Mouse (Mus musculus) macrophage (primary cell): ENCODE data around the gene Adam11. TPM values are rescaled to one million over a fixed set of nuclear protein-coding genes. Genes with fewer than 3 reads are reported as not detected.

Source experiments
- H3K27ac ChIP-seq: fragments of 350-480 bp; formaldehyde crosslinking; 2 replicates; pipeline ENCODE4 v1.9.0; 2021
- H3K36me3 ChIP-seq: fragments of 350-480 bp; formaldehyde crosslinking; 2 replicates; pipeline ENCODE4 v1.9.0; 2021; ENCODE audit errors: inconsistent target
- H3K4me3 ChIP-seq: fragments of 350-480 bp; formaldehyde crosslinking; 2 replicates; pipeline ENCODE4 v1.9.0; 2021; ENCODE audit errors: inconsistent target
- H3K79me2 ChIP-seq: fragments of 350-480 bp; formaldehyde crosslinking; 2 replicates; pipeline ENCODE4 v1.9.0; 2021; ENCODE audit errors: inconsistent target
- WGBS: methylation state at CpG from one replicate; pipeline ENCODE4 v1.1.7; 2026; ENCODE audit warnings: inconsistent platforms; ENCODE audit not compliant: missing documents; 5-methylcytosine and 5-hydroxymethylcytosine counted together
- polyA plus RNA-seq: library from polyadenylated mRNA; stranded (reverse); fragments of 250-400 nt; gene quantifications from 3 replicates; pipeline ENCODE4 v1.2.4, GENCODE M21; 2018; ENCODE audit warnings: inconsistent platforms

Gene Adam11
- polyA plus RNA-seq, 1 experiment from 2014 or later: 0.16 TPM

DNA sequence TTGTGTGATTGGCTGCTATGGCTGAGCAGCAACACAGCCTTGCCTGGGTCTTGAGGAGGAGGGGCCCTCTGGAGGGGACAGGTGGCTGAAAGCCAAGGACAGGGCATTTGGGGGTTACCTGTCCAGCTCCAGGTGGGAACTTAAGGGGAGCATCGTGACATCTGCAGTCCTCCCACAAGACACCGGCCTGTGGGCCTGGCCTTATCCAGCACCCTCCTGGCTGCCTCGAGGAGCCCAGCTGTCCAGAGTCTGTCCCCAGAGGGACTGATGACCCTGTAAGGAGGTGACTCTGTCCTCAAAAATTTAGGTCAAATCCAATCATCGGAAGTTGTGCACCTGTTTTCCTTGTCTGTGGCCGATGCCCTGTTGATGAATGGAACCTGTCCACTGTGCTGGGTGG, 4.2 kb downstream of the Adam11 start:
- Histone ChIP-seq H3K27ac (no peak overlapping the region), H3K79me2 (no peaks in the 10 kb centered on the region), H3K36me3 (no peaks in the 10 kb centered on the region), H3K4me3 (no peak overlapping the region)
- WGBS: 95% methylated on average over 5 of the region's 5 CpGs

GRCm38 (mm10) chr11:102767055-102767670, 5.9 kb downstream of the Adam11 start:
- Histone ChIP-seq H3K4me3 (no peak overlapping the region), H3K27ac (no peak overlapping the region), H3K79me2 (no peaks in the 10 kb centered on the region), H3K36me3 (no peaks in the 10 kb centered on the region)
- WGBS: 89% methylated on average over 6 of the region's 6 CpGs

- Histone ChIP-seq H3K4me3 (no peak overlapping the region), H3K79me2 (no peaks in the 10 kb centered on the region), H3K27ac (no peak overlapping the region), H3K36me3 (no peaks in the 10 kb centered on the region)
- WGBS: 90% methylated on average over 6 of the region's 6 CpGs
Measured at GRCm38 (mm10) chr11:102769141-102769540, 7.9 kb downstream of the Adam11 start.

DNA sequence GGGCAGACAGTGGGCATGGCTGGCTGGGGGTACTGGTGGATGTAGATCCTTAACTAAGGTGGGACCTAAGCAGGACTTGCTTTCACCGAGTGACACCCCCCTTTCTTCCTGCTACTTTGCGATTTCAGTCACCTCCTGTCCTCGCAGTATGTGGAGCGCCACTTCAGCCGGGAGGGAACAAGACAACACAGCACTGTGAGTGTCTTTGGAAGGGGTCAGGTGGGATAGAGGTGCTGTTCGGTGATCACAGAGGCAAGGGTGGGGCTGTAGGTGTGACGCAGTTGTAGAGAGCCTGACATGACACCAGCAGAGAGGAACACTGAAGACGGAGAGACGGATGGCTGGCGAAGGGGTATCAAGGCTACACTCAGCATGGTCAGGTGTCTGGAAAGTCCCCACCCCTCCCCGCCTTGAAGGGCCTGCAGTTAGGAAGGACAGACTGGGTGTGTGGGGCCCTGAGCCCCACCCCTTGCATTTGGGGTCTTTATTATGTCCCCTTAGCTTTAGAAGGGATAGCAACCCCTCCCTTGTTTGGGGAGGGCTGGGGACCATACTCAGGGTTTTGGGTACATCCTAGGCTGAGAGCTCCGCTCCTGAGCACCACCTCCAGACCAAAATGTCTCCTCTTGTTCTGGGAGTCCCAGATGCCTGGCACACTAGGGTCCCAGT, 8.9 kb downstream of the Adam11 start:
- Histone ChIP-seq H3K79me2 (no peaks in the 10 kb centered on the region), H3K36me3 (no peaks in the 10 kb centered on the region), H3K4me3 (no peak overlapping the region), H3K27ac (no peak overlapping the region)
- 88% methylated on average over 12 of the region's 12 CpGs for WGBS

DNA sequence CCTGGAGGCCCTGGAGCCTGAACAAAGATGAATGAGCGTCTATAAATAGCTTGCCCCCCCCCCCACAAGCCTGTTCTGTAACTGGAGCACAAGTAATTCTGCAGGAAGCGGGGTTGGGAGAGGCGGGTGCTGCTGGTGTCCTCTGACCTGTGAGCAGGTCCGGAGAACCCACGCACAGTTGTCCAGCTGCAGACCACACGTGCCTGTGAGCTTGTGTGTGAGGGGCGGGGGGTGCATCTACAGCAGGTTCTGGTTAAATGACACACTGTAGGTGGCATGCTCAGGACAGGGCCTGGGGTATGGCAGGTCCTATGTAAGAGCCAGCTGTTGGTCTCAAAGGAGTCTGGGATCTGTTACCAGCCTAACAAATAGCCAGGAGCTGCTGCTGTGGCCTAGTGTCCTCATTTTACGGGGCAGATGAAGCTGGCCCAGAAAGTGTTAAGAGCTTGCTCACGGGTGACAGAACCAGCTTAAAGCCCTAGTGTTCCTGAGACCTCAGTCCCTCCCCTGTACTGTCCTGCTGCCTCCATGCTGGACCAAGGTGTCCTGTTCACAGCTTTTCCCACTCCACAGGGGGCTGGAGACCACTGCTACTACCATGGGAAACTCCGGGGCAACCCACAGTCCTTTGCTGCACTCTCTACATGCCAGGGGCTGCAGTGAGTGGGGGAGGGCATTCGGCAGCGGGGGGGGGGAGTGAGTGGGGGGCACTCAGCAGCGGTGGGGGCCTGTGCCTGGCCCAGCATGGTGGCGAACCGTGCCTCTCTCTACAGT, 9.6 kb downstream of the Adam11 start:
- H3K27ac ChIP-seq: no peak overlapping the region
- H3K36me3 ChIP-seq: no peaks in the 10 kb centered on the region
- H3K4me3 ChIP-seq: no peak overlapping the region
- no peaks in the 10 kb centered on the region for H3K79me2 ChIP-seq
- WGBS: 84% methylated on average over 15 of the region's 15 CpGs

DNA sequence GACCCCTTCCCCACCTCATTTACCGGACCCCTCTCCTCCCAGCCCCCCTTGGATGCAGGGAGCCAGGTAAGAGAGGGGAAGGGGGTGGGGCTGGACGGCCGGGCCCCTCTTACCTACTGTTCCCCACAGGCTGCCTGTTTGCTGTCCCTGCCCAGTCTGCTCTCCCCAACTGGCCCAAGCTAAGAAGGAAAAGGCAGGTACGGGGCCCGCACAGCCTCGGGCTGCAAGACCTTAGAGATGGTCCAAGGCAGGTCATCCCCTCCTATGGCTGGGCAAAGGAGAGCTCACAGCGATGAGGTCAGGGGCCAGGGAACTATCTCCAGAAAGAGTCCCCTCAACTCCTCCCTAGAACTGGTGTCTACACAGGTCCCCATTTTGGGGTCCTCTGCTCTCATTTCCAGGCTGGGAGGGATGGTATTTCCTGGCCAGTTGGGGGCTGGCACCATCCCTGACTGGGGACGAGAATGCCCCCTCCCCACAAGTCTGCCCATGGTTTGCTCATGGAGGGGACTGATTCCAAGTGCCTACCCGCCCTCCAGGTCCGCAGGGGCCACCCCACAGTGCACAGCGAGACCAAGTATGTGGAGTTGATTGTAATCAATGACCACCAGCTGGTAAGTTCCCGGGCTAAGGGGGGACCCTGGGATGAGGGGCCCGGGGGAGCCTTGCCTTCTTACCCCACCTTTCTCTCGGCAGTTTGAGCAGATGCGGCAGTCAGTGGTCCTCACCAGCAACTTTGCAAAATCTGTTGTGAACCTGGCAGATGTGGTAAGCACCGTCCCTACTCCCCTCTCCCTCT, 10.9 kb downstream of the Adam11 start:
- no peaks in the 10 kb centered on the region for H3K79me2 ChIP-seq
- no peak overlapping the region for H3K4me3 ChIP-seq
- WGBS: 76% methylated on average over 16 of the region's 16 CpGs
- no peaks in the 10 kb centered on the region for H3K36me3 ChIP-seq
- H3K27ac ChIP-seq: no peak overlapping the region

DNA sequence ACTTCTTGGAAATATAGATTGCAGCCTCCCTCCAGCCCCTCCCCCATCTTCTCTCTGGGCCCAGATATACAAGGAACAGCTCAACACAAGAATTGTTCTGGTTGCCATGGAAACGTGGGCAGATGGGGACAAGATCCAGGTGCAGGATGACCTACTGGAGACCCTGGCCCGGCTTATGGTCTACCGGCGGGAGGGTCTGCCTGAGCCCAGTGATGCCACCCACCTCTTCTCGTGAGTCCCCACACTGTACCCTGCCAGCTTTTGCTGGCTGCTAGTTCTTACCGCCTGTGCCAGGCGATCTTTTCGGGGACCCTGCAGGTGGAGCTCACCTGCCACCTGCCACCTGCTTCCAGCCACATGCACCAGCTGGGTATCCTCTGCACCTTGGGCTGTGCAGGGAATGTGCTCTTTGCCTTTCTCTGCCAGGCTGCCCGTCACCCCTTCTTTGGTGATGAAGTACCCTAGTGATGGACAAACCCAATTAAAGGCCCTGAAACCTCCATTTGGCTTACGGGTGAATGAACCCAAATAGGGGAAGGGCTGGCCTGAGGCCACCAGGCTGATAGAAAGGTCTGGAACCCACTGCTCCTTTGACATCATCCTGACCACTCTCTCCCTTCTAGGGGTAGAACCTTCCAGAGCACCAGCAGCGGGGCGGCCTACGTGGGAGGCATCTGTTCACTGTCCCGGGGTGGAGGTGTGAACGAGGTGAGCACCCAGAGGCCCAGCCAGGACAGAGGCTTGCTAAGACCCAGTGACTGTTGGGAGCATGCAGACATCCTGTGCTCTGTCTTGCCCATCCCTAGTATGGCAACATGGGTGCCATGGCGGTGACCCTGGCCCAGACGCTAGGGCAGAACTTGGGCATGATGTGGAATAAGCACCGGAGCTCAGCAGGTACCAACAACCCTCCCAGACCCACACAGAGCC, 11.8 kb downstream of the Adam11 start:
- H3K79me2 ChIP-seq: no peaks in the 10 kb centered on the region
- H3K27ac ChIP-seq: no peak overlapping the region
- WGBS: 95% methylated on average over 18 of the region's 18 CpGs
- H3K4me3 ChIP-seq: no peak overlapping the region
- H3K36me3 ChIP-seq: no peaks in the 10 kb centered on the region

DNA sequence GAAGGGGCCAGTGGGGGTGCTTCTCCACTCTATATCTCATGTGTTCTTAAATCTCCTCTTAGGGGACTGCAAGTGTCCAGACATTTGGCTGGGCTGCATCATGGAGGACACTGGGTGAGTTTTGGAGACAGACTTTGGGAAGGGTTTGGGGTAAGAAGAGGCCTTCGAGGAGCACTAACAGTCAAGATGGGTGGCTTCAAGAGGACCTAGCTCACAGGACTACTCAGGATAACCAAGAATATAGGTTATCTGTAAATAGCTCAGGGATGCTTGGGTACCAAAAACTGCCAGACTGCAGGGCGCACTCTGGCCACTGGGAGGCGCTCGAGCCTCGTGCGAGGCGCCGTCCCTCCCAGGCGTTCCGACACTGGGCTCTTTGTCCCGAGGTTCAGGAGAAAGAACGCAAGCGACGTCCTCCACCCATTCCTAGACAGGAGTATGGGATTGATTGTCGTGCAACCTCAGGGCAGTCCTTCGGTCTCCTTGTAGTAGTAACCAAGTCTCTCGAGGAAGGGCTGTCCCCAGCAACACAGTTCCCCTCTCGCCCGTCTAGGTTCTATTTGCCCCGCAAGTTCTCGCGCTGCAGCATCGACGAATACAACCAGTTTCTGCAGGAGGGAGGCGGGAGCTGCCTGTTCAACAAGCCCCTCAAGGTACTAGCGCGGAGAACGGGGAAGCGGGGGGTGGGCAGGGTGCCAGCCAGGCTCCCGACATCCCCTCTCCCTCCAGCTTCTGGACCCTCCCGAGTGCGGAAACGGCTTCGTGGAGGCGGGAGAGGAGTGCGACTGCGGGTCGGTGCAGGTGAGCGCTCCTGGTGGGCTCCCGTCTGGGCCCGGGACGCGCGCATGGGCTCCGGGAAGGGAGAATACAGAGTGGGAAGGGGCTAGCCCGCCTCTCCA, 12.7 kb downstream of the Adam11 start:
- 2% methylated on average over 46 of the region's 46 CpGs for WGBS
- Histone ChIP-seq H3K27ac (no peak overlapping the region), H3K79me2 (no peaks in the 10 kb centered on the region), H3K36me3 (no peaks in the 10 kb centered on the region), H3K4me3 (no peak overlapping the region)

- 5% methylated on average over 25 of the region's 25 CpGs for WGBS
- Histone ChIP-seq H3K79me2 (no peaks in the 10 kb centered on the region), H3K27ac (no peak overlapping the region), H3K36me3 (no peaks in the 10 kb centered on the region), H3K4me3 (no peak overlapping the region)
Measured at GRCm38 (mm10) chr11:102774621-102775141, 13.4 kb downstream of the Adam11 start.

DNA sequence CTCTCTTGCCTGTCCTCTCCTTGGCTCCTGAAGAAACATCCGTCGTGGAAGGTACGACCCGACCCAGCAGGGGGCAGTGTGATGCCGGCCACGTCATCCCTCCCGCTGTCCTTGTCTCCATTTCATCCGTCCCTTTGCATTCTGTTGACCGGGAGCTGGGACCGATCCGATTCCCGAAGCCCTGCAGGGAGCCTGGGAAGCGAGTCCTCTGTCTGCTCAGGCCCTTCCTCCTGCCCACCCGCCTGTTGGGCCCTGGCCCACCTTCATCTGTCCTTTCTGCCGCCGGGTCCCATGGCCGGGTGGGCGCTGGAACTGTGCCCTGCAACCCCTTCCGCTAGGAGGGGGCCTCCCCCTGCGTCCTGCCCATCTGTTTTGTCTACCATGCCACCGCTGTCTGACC, 16.4 kb downstream of the Adam11 start:
- WGBS: 72% methylated on average over 21 of the region's 21 CpGs

DNA sequence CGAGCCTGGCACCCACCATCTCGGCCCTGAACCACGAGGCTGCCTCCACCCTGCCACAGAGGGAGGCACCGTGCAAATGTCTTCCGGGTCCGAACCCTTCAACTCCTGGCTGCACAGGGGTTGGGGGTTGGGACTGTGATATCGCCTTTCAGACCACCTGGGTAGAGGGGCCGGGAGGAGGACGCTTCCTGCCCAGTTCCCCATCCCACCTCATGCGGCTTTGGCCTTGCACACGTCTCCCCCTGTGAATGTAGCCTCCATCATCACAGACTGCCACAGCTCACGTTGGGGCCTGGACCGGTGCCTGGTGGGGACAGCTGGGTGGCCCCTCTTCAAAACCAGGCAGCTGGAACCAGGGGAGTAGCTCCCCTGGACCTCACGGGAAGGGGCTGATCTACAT, 16.9 kb downstream of the Adam11 start:
- H3K27ac ChIP-seq: no peak overlapping the region

More for the DNA sequence above, 16.4 kb downstream of the Adam11 start:
- Histone ChIP-seq H3K36me3 (no peaks in the 10 kb centered on the region), H3K4me3 (no peak overlapping the region), H3K79me2 (no peaks in the 10 kb centered on the region), H3K27ac (no peak overlapping the region)

GRCm38 (mm10) chr11:102778597-102778996, 17.4 kb downstream of the Adam11 start:
- 69% methylated on average over 5 of the region's 5 CpGs for WGBS
- H3K4me3 ChIP-seq: no peak overlapping the region
- no peaks in the 10 kb centered on the region for H3K36me3 ChIP-seq
- H3K79me2 ChIP-seq: no peaks in the 10 kb centered on the region
- no peak overlapping the region for H3K27ac ChIP-seq

More for the DNA sequence above, 16.9 kb downstream of the Adam11 start:
- Histone ChIP-seq H3K4me3 (no peak overlapping the region), H3K79me2 (no peaks in the 10 kb centered on the region), H3K36me3 (no peaks in the 10 kb centered on the region)
- WGBS: 92% methylated on average over 14 of the region's 14 CpGs
